Mouse (Mus musculus) neural tube, embryonic 14.5 days (tissue): Measurements from ENCODE around the gene Hif3a. TPM values are rescaled to one million over a fixed set of nuclear protein-coding genes. Genes with fewer than 3 reads are reported as not detected.
"Not testable (repeated sequence)": the region's sequence is repeated elsewhere in the genome, so short reads cannot be mapped to it uniquely, and the experiment has no call there.

Experiments used
- ATAC-seq: fragments of 200-750 bp; cut with Nextera tagmentation; 2 replicates; pipeline ENCODE4 v1.8.0; 2017; ENCODE audit warnings: low read depth, mild to moderate bottlenecking, moderate TSS enrichment, moderate library complexity
- H3K27ac ChIP-seq: fragments of 300-500 bp; sonication (generic); 2 replicates; pipeline ENCODE4 v1.5.1; 2014; ENCODE audit warnings: low read depth, mild to moderate bottlenecking, control low read depth, low read length, moderate library complexity, mixed read lengths
- H3K27me3 ChIP-seq: fragments of 300-500 bp; sonication (generic); 2 replicates; pipeline ENCODE4 v1.6.1; 2014; ENCODE audit warnings: low read length; ENCODE audit not compliant: control insufficient read depth, insufficient read depth
- H3K36me3 ChIP-seq: fragments of 300-500 bp; sonication (generic); 2 replicates; pipeline ENCODE4 v1.6.1; 2014; ENCODE audit warnings: low read length, mixed read lengths; ENCODE audit not compliant: control insufficient read depth, insufficient read depth
- H3K4me1 ChIP-seq: fragments of 300-500 bp; sonication (generic); 2 replicates; pipeline ENCODE4 v1.6.1; 2014; ENCODE audit warnings: low read length; ENCODE audit not compliant: control insufficient read depth, insufficient read depth
- H3K4me2 ChIP-seq: fragments of 300-500 bp; sonication (generic); 2 replicates; pipeline ENCODE4 v1.6.1; 2014; ENCODE audit warnings: mild to moderate bottlenecking, low read depth, low read length, control low read depth
- H3K4me3 ChIP-seq: fragments of 300-500 bp; sonication (generic); 2 replicates; pipeline ENCODE4 v1.5.1; 2014; ENCODE audit warnings: low read depth, low read length, control low read depth, mixed read lengths
- H3K9ac ChIP-seq: fragments of 300-500 bp; sonication (generic); replicated peaks from 2 replicates; pipeline ENCODE4 v1.6.1; 2014; ENCODE audit warnings: low read depth, mild to moderate bottlenecking, control low read depth, low read length, mixed read lengths
- H3K9me3 ChIP-seq: fragments of 300-500 bp; sonication (generic); 2 replicates; pipeline ENCODE4 v1.6.1; 2016; ENCODE audit warnings: low read length; ENCODE audit not compliant: control insufficient read depth
- WGBS: fragments of 180-500 bp; shearing (Covaris S2); extraction: QIAGEN DNeasy Blood & Tissue Kit; methylation state at CpG from one replicate; pipeline ENCODE4 v1.1.7; 2014; 5-methylcytosine and 5-hydroxymethylcytosine counted together
- polyA plus RNA-seq: library from polyadenylated mRNA; unstranded; fragments of >200 nt; fragmentation: Nextera tagmentation; extraction: Ambion mirVana; gene quantifications from 2 replicates; pipeline ENCODE4 v1.2.1, GENCODE M21; 2014

Hif3a gene
- polyA plus RNA-seq, 1 experiment from 2014 or later: 2.7 TPM

DNA sequence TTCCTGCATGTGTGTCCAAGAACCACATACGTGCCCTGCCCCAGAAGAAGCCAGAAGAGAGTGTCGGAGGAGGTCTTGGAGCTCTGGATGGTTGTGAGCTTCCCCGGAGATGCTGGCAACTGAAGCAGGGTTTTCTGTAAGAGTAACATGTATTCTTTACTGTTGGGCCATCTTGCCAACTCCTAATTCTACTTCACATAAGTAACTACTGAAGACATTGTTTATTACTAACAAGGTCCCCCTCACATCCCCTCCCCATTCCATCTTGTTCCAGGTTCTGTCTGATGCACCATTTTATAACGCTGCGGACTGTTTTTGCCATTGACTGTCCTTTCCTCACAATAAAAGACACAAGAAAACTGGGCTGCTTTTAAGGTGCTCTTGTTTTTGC lies 11.3 kb upstream of the Hif3a start:
- no peak overlapping the region for H3K9ac ChIP-seq
- no peaks in the 10 kb centered on the region for H3K4me1 ChIP-seq
- no peak overlapping the region for H3K4me2 ChIP-seq
- no peaks in the 10 kb centered on the region for H3K9me3 ChIP-seq
- WGBS: 59% methylated on average over 5 of the region's 5 CpGs
- H3K4me3 ChIP-seq: no peak overlapping the region
- ATAC-seq: 0 out of 2 replicates have a peak, but pooled peaks have one; percentile 9
- no peaks in the 10 kb centered on the region for H3K27me3 ChIP-seq
- no peaks in the 10 kb centered on the region for H3K36me3 ChIP-seq
- H3K27ac ChIP-seq: no peak overlapping the region

DNA sequence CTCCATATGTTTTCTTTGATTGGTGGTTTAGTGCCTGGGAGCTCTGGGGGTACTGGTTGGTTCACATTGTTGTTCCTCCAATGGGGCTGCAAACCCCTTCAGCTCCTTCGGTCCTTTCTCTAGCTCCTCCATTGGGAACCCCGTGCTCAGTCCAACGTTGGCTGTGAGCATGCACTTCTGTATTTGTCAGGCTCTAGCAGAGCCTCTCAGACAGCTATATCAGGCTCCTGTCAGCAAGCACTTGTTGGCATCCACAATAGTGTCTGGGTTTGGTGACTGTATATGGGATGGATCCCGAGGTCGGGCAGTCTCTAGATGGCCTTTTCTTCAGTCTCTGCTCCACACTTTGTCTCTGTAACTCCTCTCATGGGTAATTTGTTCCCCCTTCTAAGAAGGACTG lies 5.4 kb upstream of the Hif3a start:
- H3K4me1 ChIP-seq, H3K27me3 ChIP-seq, H3K9ac ChIP-seq, H3K4me2 ChIP-seq, H3K9me3 ChIP-seq, H3K4me3 ChIP-seq, H3K36me3 ChIP-seq, ATAC-seq, H3K27ac ChIP-seq: not testable (repeated sequence)
- 63% methylated on average over 5 of the region's 5 CpGs for WGBS

DNA sequence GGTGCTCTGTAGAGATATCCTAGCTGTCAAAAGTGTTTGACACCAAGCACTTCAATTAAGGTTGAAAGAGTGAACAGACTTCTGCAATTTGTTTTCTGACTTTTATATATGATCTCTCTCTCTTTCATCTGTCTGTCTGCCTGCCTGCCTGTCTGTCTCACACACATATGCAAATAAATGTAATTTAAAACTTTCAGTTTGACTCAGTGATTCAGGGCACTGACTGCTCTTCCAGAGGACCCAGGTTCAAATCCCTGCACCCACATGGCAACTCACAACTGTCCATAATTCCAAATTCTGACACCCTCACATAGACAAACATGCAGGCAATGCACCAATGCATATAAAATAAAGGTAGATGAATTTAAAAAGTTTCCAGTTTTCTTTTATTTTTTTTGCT lies 4.8 kb upstream of the Hif3a start:
- Histone ChIP-seq H3K36me3 (no peaks in the 10 kb centered on the region), H3K4me3 (no peak overlapping the region), H3K4me2 (no peak overlapping the region), H3K9me3 (no peaks in the 10 kb centered on the region), H3K4me1 (0 out of 2 replicates have a peak, but pooled peaks cover 3% of the 10 kb centered on the region), H3K27me3 (no peaks in the 10 kb centered on the region), H3K9ac (no peak overlapping the region), H3K27ac (no peak overlapping the region)
- ATAC-seq: no peak

DNA sequence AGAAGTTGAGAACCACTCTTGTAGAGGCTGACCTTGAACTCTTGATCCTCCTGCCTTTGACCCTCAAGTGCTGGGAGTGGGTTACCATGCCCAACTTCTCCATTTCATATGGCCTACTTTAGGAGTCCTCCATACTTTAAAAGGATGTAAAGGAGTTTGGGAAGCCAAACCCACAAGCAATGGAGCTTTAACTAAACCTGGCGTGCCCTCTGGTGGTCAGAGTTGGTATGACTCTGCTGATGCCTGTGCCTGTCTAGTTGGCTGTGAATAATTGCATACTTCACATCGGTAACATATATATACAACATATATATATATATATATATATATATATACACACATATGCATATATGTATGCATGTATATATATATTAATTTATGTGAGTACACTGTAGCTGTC lies 4.2 kb upstream of the Hif3a start:
- 18% methylated on average over 2 of the region's 2 CpGs for WGBS
- ATAC-seq: no peak
- Histone ChIP-seq H3K36me3 (no peaks in the 10 kb centered on the region), H3K4me3 (no peak overlapping the region), H3K27ac (no peak overlapping the region), H3K9ac (no peak overlapping the region), H3K4me2 (no peak overlapping the region), H3K27me3 (no peaks in the 10 kb centered on the region), H3K9me3 (no peaks in the 10 kb centered on the region), H3K4me1 (0 out of 2 replicates have a peak, but pooled peaks cover 3% of the 10 kb centered on the region)

DNA sequence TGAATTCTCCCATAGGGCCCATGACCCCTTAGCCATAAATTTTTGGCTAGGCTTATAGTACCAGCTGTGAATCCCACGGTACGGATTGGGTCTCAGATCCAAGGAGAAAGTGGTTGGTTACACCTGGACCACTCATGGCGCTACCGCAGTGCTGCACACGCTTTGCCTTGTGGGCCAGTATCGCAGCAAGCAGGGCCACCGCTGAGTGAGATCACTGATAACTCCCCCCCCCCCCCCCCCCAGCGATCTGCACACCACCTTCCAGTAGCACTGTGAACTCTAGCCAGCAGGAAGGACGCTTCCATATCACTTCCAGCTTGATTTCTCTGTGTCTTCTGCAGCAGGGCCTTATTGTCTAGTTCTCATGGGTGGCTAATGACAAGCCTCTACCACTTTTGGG lies 3.4 kb upstream of the Hif3a start:
- no peaks in the 10 kb centered on the region for H3K36me3 ChIP-seq
- H3K4me1 ChIP-seq: 0 out of 2 replicates have a peak, but pooled peaks cover 3% of the 10 kb centered on the region
- H3K4me3 ChIP-seq: no peak overlapping the region
- no peak overlapping the region for H3K9ac ChIP-seq
- no peak overlapping the region for H3K27ac ChIP-seq
- H3K4me2 ChIP-seq: no peak overlapping the region
- 78% methylated on average over 8 of the region's 9 CpGs for WGBS
- H3K9me3 ChIP-seq: no peaks in the 10 kb centered on the region
- no peak for ATAC-seq
- no peaks in the 10 kb centered on the region for H3K27me3 ChIP-seq

DNA sequence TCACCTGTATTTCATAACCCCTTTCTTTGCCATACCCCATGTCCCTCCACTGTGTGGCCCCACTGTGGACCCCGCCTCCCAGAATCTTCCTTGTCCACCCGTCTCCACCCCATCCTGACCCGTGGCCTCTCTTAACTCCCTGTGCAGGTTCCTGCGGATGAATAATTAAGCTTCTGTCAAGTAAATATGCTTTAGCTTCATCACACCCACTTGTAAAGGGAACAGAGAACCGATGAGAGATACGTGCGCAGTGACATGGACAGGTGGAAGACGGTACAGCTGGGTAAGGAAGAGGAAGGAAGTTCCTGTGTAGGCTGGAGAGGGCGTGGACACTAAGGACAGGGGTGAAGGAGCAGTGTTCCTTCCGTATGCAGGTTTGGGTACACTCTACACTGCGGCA lies 618 bp upstream of the Hif3a start:
- H3K9me3 ChIP-seq: no peaks in the 10 kb centered on the region
- H3K36me3 ChIP-seq: no peaks in the 10 kb centered on the region
- peak; percentile 21 for ATAC-seq
- peak overlapping the region; percentile 34 for H3K4me3 ChIP-seq
- no peak overlapping the region for H3K9ac ChIP-seq
- no peak overlapping the region for H3K27ac ChIP-seq
- WGBS: 19% methylated on average over 11 of the region's 11 CpGs
- H3K4me2 ChIP-seq: peak overlapping the region; percentile 58
- H3K27me3 ChIP-seq: no peaks in the 10 kb centered on the region
- peaks cover 18% of the 10 kb centered on the region; the same call in 1 of the 2 replicates for H3K4me1 ChIP-seq

DNA sequence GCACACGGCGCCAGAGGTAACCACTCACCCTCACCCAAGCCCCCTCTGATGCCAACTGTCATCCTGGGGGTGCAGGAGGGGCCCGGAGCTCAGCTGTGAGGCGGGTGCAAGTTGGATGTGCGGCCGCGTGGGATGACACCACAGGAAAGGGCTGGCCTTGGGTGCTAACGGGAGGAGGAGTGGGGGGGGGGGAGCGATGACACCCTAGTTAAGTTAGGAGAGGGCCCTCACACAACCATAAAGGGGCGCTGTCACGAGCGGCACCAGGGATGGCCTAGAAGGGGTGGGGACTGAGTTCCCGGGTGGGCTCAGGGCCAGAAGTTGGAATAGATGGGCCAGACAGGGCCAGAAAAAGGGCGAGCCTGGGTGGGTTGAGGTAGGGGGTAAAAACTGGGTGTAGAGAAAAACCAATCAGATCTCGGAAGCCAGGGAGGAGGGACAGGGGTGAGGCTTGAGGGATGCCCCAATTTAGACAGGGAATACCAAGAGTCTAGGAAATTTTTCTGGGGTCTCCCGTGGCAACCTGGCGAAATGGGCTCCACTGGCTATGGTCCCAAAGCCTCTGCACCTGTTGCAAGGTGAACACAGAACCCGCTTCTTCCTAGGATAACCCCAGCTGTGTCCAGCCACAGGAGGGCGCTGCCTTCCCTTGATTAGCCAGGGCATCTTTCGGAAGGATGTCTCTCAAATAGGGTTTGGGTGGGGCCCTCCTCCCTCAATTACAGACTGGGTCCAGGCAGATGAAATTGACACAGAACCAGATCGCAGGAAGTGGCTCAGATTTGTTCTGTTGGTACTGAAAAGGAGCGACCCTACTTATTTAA lies 1.2 kb downstream of the Hif3a start:
- H3K4me1 ChIP-seq: peaks cover 26% of the 10 kb centered on the region; the same call in 1 of the 2 replicates
- H3K27ac ChIP-seq: no peak overlapping the region
- H3K9me3 ChIP-seq: no peaks in the 10 kb centered on the region
- 0 out of 2 replicates have a peak overlapping the region, but pooled peaks have one; percentile 7 for H3K9ac ChIP-seq
- 77% methylated on average over 22 of the region's 22 CpGs for WGBS
- H3K4me2 ChIP-seq: peak overlapping the region; percentile 23; the same call in 1 of the 2 replicates
- no peaks in the 10 kb centered on the region for H3K27me3 ChIP-seq
- no peaks in the 10 kb centered on the region for H3K36me3 ChIP-seq
- ATAC-seq: no peak
- no peak overlapping the region for H3K4me3 ChIP-seq

DNA sequence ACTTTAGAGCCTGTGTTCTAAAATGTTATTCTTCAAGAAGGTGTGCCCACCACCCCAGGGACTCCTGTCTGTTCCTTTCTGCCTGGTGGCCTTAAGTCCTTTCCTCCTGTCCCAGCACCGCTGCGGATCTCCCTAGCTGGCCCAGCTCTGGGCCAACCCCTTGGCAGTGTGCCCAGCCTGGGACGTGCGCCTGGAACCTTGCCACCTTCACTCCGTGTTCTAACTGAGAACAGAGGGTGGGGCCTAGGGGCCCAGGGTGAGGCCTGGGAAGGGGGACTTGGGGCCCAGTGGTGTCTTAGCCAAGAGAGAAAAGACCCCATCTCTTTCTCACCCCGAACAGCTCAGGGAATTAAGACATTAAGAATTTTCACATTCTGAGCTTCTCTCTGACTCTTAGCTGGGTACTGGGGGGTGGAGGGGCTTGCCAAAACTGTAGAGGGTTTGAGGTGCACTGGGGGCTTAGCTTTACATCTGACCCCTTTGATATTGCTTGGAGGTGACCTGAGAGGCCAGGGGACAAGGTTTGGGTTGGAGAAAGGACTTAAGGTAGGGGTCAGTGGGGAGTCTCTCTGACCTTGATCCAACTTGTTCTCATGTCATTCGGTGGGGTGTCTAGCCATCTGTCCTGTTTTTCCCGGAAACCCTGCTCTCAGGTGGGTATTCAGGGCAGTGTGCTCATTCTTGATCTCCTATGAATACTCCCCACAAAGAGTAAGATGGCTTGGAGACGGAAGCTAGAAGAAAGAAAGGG lies 2.0 kb downstream of the Hif3a start:
- Histone ChIP-seq H3K4me1 (peaks cover 27% of the 10 kb centered on the region; the same call in 1 of the 2 replicates), H3K9ac (0 out of 2 replicates have a peak overlapping the region, but pooled peaks have one; percentile 7), H3K27ac (peak overlapping the region; percentile 34; the same call in 1 of the 2 replicates), H3K36me3 (no peaks in the 10 kb centered on the region), H3K9me3 (no peaks in the 10 kb centered on the region), H3K27me3 (no peaks in the 10 kb centered on the region), H3K4me2 (peak overlapping the region; percentile 23; the same call in 1 of the 2 replicates), H3K4me3 (no peak overlapping the region)
- WGBS: 32% methylated on average over 9 of the region's 9 CpGs
- ATAC-seq: peak; percentile 15

DNA sequence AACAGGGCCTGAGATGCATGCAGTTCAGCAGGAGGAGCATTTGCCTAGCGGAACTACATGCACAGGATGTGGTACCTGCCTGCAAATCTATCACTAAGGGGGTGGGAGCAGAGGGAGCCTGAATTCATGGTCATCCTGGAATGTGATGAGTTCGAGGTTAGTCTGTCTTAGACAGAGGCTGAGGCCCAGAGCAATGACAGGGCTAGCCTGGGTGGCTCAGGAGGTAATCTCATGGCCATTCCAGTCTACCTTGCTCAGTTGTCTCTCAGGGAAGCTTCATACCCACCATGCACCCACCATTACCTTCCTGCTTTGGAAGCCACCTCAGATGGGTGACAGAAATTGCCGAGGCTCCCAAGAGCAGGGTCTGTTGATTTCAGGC lies 2.8 kb downstream of the Hif3a start:
- H3K4me1 ChIP-seq: peaks cover 27% of the 10 kb centered on the region; the same call in 1 of the 2 replicates
- H3K36me3 ChIP-seq: no peaks in the 10 kb centered on the region
- H3K27me3 ChIP-seq: no peaks in the 10 kb centered on the region
- peak overlapping the region; percentile 23; the same call in 1 of the 2 replicates for H3K4me2 ChIP-seq
- WGBS: 81% methylated on average over 3 of the region's 3 CpGs
- no peak for ATAC-seq
- no peak overlapping the region for H3K4me3 ChIP-seq
- H3K9me3 ChIP-seq: no peaks in the 10 kb centered on the region
- no peak overlapping the region for H3K27ac ChIP-seq
- no peak overlapping the region for H3K9ac ChIP-seq
